Mouse (Mus musculus) hindbrain, embryonic 15.5 days (tissue): ENCODE measurements around the gene Ecsit. TPM values are rescaled to one million over a fixed set of nuclear protein-coding genes. Genes with fewer than 3 reads are reported as not detected.
"Not testable (repeated sequence)": the region's sequence is repeated elsewhere in the genome, so short reads cannot be mapped to it uniquely, and the experiment has no call there.

ENCODE experiments used
- ATAC-seq: fragments of 200-750 bp; cut with Nextera tagmentation; 2 replicates; pipeline ENCODE4 v1.8.0; 2017; ENCODE audit warnings: low read depth, moderate number of reproducible peaks, moderate TSS enrichment; ENCODE audit not compliant: low FRiP score
- H3K27ac ChIP-seq: fragments of 300-500 bp; sonication (generic); replicated peaks from 2 replicates; pipeline ENCODE4 v1.5.1; 2015; ENCODE audit warnings: mild to moderate bottlenecking, inconsistent platforms
- H3K27me3 ChIP-seq: fragments of 300-500 bp; sonication (generic); 2 replicates; pipeline ENCODE4 v1.6.1; 2015; ENCODE audit warnings: control low read depth, inconsistent platforms
- H3K36me3 ChIP-seq: fragments of 300-500 bp; sonication (generic); 2 replicates; pipeline ENCODE4 v1.6.1; 2015; ENCODE audit warnings: control low read depth, inconsistent platforms
- H3K4me1 ChIP-seq: fragments of 300-500 bp; sonication (generic); replicated peaks from 2 replicates; pipeline ENCODE4 v1.6.1; 2015; ENCODE audit warnings: control low read depth, inconsistent platforms
- H3K4me2 ChIP-seq: fragments of 300-500 bp; sonication (generic); 2 replicates; pipeline ENCODE4 v1.6.1; 2015; ENCODE audit warnings: moderate library complexity, mild to moderate bottlenecking, inconsistent platforms
- H3K4me3 ChIP-seq: fragments of 300-500 bp; sonication (generic); 2 replicates; pipeline ENCODE4 v1.5.1; 2015; ENCODE audit warnings: mild to moderate bottlenecking, inconsistent platforms
- H3K9ac ChIP-seq: fragments of 300-500 bp; sonication (generic); 2 replicates; pipeline ENCODE4 v1.6.1; 2015; ENCODE audit warnings: inconsistent platforms
- H3K9me3 ChIP-seq: fragments of 300-500 bp; sonication (generic); 2 replicates; pipeline ENCODE4 v1.6.1; 2016; ENCODE audit warnings: control low read depth, inconsistent platforms
- WGBS: fragments of 180-500 bp; shearing (Covaris S2); methylation state at CpG from one replicate; pipeline ENCODE4 v1.1.7; 2015; 5-methylcytosine and 5-hydroxymethylcytosine counted together
- polyA plus RNA-seq: library from polyadenylated mRNA; unstranded; fragments of >200 nt; fragmentation: Nextera tagmentation; extraction: Ambion mirVana; gene quantifications from 2 replicates; pipeline ENCODE4 v1.2.1, GENCODE M21; 2015

Ecsit gene
- polyA plus RNA-seq, 1 experiment from 2014 or later = 63.5 TPM

GRCm38 (mm10) chr9:22087034-22087618, 1.9 kb upstream of the Ecsit start:
- Histone ChIP-seq H3K27me3 (no peaks in the 10 kb centered on the region), H3K4me2 (no peak overlapping the region), H3K27ac (no peak overlapping the region), H3K9ac (no peak overlapping the region), H3K9me3 (no peaks in the 10 kb centered on the region), H3K4me1 (peaks cover 14% of the 10 kb centered on the region), H3K4me3 (no peak overlapping the region), H3K36me3 (no peaks in the 10 kb centered on the region)
- WGBS = 86% methylated on average over 2 of the region's 2 CpGs
- no peak for ATAC-seq

DNA sequence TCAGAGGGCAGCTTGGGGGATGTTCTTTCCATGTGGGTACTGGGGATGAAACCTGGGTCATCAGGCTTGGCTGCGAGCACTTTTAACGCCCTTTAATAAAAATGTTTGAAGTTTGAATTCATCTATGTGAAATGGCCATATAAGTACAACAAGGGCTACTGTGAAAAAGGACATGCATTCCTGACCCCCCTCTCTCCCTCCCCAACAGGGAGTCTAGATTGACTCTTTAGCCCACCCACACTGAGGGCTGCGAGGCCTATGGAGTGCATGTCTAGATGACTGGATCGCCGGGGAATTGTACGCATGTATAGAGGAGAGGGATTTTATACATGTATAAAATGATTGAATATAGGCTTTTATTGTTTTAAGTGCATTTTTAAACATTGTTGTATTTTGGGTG, 774 bp upstream of the Ecsit start:
- Histone ChIP-seq H3K27me3 (no peaks in the 10 kb centered on the region), H3K4me3 (peak overlapping the region; percentile 79), H3K27ac (peak overlapping the region; percentile 83; the same call in 1 of the 2 replicates), H3K36me3 (no peaks in the 10 kb centered on the region), H3K9ac (peak overlapping the region; percentile 59), H3K4me2 (peak overlapping the region; percentile 67), H3K9me3 (no peaks in the 10 kb centered on the region), H3K4me1 (peaks cover 14% of the 10 kb centered on the region)
- ATAC-seq = no peak
- 82% methylated on average over 6 of the region's 6 CpGs for WGBS

- Histone ChIP-seq H3K27ac (peak overlapping the region; percentile 83), H3K36me3 (no peaks in the 10 kb centered on the region), H3K4me2 (peak overlapping the region; percentile 67), H3K9me3 (no peaks in the 10 kb centered on the region), H3K9ac (peak overlapping the region; percentile 63), H3K4me3 (peak overlapping the region; percentile 79), H3K27me3 (no peaks in the 10 kb centered on the region), H3K4me1 (peaks cover 14% of the 10 kb centered on the region)
- no peak for ATAC-seq
- 35% methylated on average over 4 of the region's 4 CpGs for WGBS
Measured at GRCm38 (mm10) chr9:22084667-22085021, 594 bp downstream of the Ecsit start.

GRCm38 (mm10) chr9:22076223-22076622, 9.0 kb downstream of the Ecsit start:
- Histone ChIP-seq H3K27me3 (no peaks in the 10 kb centered on the region), H3K9me3 (no peaks in the 10 kb centered on the region), H3K4me1 (peaks cover 8% of the 10 kb centered on the region; the same call in 1 of the 2 replicates), H3K9ac (no peak overlapping the region), H3K4me2 (no peak overlapping the region), H3K36me3 (peaks cover 11% of the 10 kb centered on the region; the same call in 1 of the 2 replicates), H3K27ac (no peak overlapping the region), H3K4me3 (no peak overlapping the region)
- no peak for ATAC-seq
- WGBS = 95% methylated on average over 23 of the region's 23 CpGs

DNA sequence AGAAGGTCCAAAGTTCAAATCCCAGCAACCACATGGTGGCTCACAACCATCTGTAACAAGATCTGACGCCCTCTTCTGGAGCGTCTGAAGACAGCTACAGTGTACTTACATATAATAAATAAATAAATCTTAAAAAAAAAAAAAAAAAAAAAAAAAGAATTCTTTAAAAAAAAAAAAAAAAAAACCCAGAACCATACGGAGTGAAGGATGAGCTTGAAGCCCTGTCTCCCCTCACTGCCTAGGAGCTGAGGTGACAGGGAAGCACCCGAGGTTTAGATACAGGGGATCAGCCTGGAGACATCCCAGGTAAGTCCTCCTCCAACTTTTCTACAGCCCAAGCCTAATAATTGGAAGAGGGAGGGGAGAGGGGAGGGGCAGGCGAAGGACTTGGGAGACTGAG, 9.5 kb downstream of the Ecsit start:
- H3K36me3 ChIP-seq = peaks cover 11% of the 10 kb centered on the region; the same call in 1 of the 2 replicates
- H3K9me3 ChIP-seq, H3K4me1 ChIP-seq, H3K27me3 ChIP-seq, H3K4me2 ChIP-seq, H3K27ac ChIP-seq, H3K9ac ChIP-seq, ATAC-seq, H3K4me3 ChIP-seq: not testable (repeated sequence)
- 89% methylated on average over 5 of the region's 5 CpGs for WGBS

DNA sequence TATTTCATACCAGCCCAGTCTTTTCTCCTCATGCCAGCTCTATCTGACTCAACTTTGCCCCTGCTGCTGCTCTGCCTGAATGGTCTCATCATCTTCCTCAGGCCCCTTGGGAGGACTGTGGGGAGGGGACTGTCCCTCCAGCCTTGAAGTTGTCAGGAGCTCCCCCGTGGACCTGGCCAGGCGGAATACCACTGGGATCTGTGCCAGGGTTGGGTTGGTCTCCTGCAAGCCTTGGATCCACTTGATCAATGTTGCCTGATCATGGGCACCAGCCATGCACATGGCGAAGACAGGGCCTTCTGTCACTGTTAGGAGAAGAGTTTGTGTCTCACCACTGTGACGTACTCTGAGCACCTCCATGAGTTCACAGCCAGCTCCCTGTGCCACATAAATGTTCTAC, 13.0 kb downstream of the Ecsit start:
- H3K4me1 ChIP-seq = peaks cover 23% of the 10 kb centered on the region
- ATAC-seq = no peak
- H3K9ac ChIP-seq = no peak overlapping the region
- H3K36me3 ChIP-seq = peaks cover 13% of the 10 kb centered on the region; the same call in 1 of the 2 replicates
- H3K27ac ChIP-seq = no peak overlapping the region
- 97% methylated on average over 4 of the region's 4 CpGs for WGBS
- H3K4me3 ChIP-seq = no peak overlapping the region
- H3K4me2 ChIP-seq = no peak overlapping the region
- H3K27me3 ChIP-seq = no peaks in the 10 kb centered on the region
- no peaks in the 10 kb centered on the region for H3K9me3 ChIP-seq

DNA sequence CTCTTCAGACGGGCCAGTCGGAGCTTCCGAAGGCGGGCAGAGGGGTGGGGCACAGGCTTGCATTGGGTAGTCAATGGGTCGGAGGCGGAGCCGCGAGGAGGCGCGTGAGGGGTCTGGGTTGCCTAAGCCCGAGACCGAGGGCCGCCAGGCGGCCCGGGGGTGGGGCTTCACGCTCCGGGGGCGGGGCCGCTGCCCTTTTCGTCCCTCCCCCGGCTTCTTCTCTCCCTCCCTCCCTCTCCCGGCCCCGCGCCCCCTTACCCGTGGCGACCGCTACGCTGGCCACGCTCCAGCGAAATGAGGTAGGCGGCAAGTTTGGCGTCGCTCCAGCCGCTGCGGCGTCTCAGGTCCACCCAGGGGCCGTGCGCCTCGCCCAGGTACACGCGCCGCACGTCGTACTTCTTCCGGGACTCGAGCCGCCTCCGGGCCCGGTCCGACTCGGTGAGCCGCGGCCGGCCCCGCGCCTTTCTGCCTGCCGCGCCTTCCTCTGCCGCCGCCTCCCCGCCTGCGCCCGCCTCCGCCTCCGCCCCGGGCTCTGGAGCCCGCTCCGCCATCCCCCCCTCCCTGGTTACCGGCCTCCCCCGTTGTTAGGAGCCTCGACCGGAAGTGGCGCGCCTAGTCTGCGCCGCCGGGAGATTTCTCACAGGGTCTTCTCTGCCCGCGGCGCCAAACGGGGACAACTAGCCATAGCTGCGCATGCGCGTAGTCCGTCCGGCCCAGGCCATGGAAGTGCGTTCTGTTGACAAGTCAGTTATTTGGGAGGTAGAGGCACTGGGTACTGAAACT, 14.3 kb downstream of the Ecsit start, which contains the start of the genes Gm49318 and Zfp653:
Gene Gm49318 (minus strand): TSS at position 469 of the 783 bp plus-strand sequence.
Gene Zfp653 (minus strand): TSS at position 586 of the 783 bp plus-strand sequence.
- peak within 1 kb of the TSS; percentile 83 for H3K9ac ChIP-seq
- ATAC-seq = peak; percentile 97
- peak within 1 kb of the TSS; percentile 75 for H3K4me3 ChIP-seq
- H3K36me3 ChIP-seq = peaks cover 8% of the 10 kb centered on the region; the same call in 1 of the 2 replicates
- WGBS = under 1% methylated on average over 65 of the region's 87 CpGs
- no peaks in the 10 kb centered on the region for H3K9me3 ChIP-seq
- H3K27me3 ChIP-seq = no peaks in the 10 kb centered on the region
- H3K4me1 ChIP-seq = peaks cover 23% of the 10 kb centered on the region
- H3K4me2 ChIP-seq = peak within 1 kb of the TSS; percentile 59
- H3K27ac ChIP-seq = peak within 1 kb of the TSS; percentile 98

- Histone ChIP-seq H3K9ac (peak overlapping the region; percentile 83), H3K4me3 (peak overlapping the region; percentile 75), H3K27ac (peak overlapping the region; percentile 98), H3K4me2 (peak overlapping the region; percentile 59), H3K9me3 (no peaks in the 10 kb centered on the region), H3K4me1 (peaks cover 23% of the 10 kb centered on the region), H3K36me3 (peaks cover 14% of the 10 kb centered on the region), H3K27me3 (no peaks in the 10 kb centered on the region)
- WGBS = 69% methylated on average over 4 of the region's 4 CpGs
- peak; percentile 28; the same call in 1 of the 2 replicates for ATAC-seq
Measured at GRCm38 (mm10) chr9:22069881-22070553, 15.2 kb downstream of the Ecsit start.

- H3K4me2 ChIP-seq = no peak overlapping the region
- no peak overlapping the region for H3K27ac ChIP-seq
- no peaks in the 10 kb centered on the region for H3K27me3 ChIP-seq
- no peak for ATAC-seq
- no peak overlapping the region for H3K4me3 ChIP-seq
- H3K9ac ChIP-seq = no peak overlapping the region
- H3K9me3 ChIP-seq = no peaks in the 10 kb centered on the region
- H3K4me1 ChIP-seq = peaks cover 23% of the 10 kb centered on the region
- 77% methylated on average over 5 of the region's 5 CpGs for WGBS
- peaks cover 34% of the 10 kb centered on the region for H3K36me3 ChIP-seq
Measured at GRCm38 (mm10) chr9:22067195-22067594, 18.0 kb downstream of the Ecsit start.

DNA sequence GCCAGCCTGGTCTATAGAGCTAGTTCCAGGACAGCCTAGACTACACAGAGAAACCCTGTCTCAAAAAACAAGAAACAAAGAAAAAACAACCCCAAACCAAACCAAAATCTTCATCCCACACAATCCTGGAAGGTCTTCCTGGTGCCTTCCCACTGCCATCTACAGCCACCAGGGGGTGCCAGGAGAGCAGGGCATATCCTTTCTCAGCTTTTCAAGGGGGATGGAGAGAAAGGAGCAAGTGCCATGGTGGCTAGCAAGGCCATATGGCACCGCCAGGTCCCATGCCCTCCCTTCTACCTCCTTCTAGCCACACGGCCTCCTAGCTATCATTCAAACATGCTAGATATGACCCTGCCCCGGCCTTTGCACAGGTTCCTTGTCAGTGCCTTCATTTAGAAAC, 18.8 kb downstream of the Ecsit start:
- H3K9me3 ChIP-seq = no peaks in the 10 kb centered on the region
- no peak overlapping the region for H3K4me2 ChIP-seq
- peaks cover 15% of the 10 kb centered on the region for H3K4me1 ChIP-seq
- H3K36me3 ChIP-seq = peaks cover 39% of the 10 kb centered on the region
- H3K27me3 ChIP-seq = no peaks in the 10 kb centered on the region
- H3K4me3 ChIP-seq = no peak overlapping the region
- WGBS = 68% methylated on average over 3 of the region's 3 CpGs
- no peak for ATAC-seq
- no peak overlapping the region for H3K27ac ChIP-seq
- no peak overlapping the region for H3K9ac ChIP-seq

DNA sequence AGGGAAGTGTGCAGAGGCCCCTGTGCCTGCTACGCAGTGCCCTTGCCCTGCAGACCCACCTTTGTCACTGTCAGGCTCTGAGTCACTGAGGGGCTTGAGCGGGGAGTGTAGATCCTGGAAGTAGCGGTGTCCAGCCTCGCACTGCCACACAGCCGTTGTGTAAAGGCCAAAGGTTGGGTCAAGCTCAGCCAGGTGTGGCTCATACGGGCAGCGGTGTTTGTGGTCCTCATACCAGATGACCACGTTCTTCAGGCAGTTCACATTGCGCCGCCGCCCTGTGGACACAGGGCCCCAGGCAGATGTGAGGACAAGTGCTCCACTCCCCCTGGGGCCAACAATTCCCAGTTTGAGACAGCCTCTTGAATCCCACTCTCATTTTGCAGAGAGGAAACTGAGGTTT, 19.6 kb downstream of the Ecsit start:
- 94% methylated on average over 11 of the region's 11 CpGs for WGBS
- Histone ChIP-seq H3K4me1 (peaks cover 15% of the 10 kb centered on the region), H3K27ac (no peak overlapping the region), H3K9ac (no peak overlapping the region), H3K9me3 (no peaks in the 10 kb centered on the region), H3K4me2 (no peak overlapping the region), H3K36me3 (peaks cover 42% of the 10 kb centered on the region), H3K27me3 (no peaks in the 10 kb centered on the region), H3K4me3 (no peak overlapping the region)
- no peak for ATAC-seq

GRCm38 (mm10) chr9:22064341-22064740, 20.9 kb downstream of the Ecsit start:
- ATAC-seq = no peak
- H3K36me3 ChIP-seq = peaks cover 48% of the 10 kb centered on the region
- no peaks in the 10 kb centered on the region for H3K9me3 ChIP-seq
- WGBS = 91% methylated on average over 3 of the region's 3 CpGs
- H3K27me3 ChIP-seq = no peaks in the 10 kb centered on the region
- no peak overlapping the region for H3K4me3 ChIP-seq
- H3K4me2 ChIP-seq = no peak overlapping the region
- 0 out of 2 replicates have a peak, but pooled peaks cover 4% of the 10 kb centered on the region for H3K4me1 ChIP-seq
- H3K9ac ChIP-seq = no peak overlapping the region
- no peak overlapping the region for H3K27ac ChIP-seq
